Mouse (Mus musculus): ENCODE measurements around the gene Ndufv1. TPM values are rescaled to one million over a fixed set of nuclear protein-coding genes. Genes with fewer than 3 reads are reported as not detected.
"Not testable (repeated sequence)": the region's sequence is repeated elsewhere in the genome, so short reads cannot be mapped to it uniquely, and the experiment has no call there.

The Ndufv1 gene
- polyA plus RNA-seq, 1 experiment from 2014 or later = 188 TPM

DNA sequence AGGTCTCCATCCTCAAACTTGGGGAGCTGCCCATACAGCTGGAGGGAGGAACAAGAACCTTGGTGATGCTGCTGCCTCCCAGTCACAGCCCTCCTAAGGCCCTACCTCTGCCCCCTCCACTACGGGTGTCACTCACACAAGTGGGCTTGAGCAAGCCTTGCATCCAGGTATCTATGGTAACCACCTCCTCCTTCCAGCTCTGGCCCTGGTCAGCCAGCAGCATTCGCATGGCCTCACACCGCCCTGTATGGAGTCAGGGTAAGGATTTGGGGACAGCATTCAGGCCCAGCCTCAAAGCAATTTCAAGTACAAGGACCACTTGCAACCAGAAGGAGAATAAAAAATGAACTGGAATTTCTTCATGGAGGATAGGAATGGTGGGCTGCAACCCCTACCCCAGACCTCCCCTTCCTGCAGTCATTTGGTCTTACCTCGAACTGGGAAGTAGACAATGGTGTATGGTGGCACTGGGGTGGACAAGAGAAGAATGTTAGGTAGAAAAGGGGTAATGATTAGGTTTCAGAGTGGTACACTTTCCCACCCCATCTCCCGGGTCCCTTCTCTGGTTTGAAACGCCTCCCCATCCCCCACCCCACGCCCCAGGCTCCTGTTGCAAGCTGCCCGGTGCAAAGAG is 24.7 kb upstream of the Ndufv1 start:
- Histone ChIP-seq H3K36me3 (peaks cover 12% of the 10 kb centered on the region), H3K4me1 (peaks cover 27% of the 10 kb centered on the region), H3K27ac (replicated peaks) (peak overlapping the region; percentile 93), H3K4me3 (peak overlapping the region; percentile 78)
- WGBS = 27% methylated on average over 7 of the region's 8 CpGs
- peak; percentile 27 for DNase-seq (ENCODE audit: low spot score)
- H3K9me3 ChIP-seq (replicated peaks); H3K27me3 ChIP-seq (ENCODE audit: low read depth, poor library complexity, severe bottlenecking): not testable (repeated sequence)

DNA sequence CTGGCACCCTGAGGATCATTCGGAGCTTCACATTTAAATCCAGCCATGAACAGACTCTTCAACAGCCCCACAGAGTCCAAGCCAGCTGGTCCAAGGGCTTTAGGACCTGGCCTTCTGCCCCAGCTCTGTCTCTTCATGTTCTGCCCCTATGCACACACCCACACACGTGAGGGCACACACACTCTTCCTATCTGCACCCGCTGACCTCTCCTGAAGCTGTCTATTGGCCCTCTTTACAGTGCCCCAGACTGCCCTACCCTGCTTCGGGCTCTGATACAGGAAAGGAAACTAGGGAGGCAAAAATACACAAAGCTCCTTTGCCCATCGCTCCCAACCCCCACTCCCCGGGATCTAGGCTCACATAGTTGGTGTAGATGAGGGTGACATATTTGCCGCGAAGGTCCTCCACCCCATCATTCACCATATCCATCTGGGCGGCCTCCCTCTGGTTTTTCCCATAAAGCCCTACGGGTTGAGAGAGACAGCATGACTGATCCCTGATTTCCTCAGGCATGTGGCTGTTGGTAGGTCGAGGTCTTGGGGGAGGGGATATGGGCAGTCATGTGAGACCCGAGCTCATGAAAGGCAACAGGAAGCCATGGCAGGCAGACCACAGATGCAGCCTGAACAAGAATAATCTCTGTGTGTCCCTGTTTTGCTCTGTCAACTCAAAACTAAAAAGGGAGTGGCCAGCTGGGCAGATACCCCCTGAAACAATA is 23.9 kb upstream of the Ndufv1 start:
- Histone ChIP-seq H3K27ac (replicated peaks) (no peak overlapping the region), H3K4me3 (peak overlapping the region; percentile 23)

DNA sequence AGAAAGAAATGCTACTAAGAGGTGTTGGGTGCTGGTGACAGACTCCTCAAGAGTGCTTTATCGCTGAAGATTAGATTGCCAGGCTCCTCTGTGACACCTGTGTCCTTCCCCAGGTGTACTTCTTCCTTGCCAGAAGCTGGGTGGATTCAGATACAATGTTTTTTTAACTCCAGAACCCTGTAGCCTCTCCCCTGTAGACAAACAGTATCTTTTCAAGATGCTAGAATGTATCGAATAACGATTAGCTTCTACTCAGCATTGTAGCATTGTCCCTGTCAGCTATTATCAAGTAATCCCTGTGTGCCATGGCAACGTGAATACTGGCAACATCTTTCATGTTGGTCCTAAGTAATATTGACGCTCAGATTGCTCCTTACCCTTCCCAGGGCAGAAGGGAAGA is 21.1 kb upstream of the Ndufv1 start:
- Histone ChIP-seq H3K27me3 (ENCODE audit: low read depth, poor library complexity, severe bottlenecking) (no peaks in the 10 kb centered on the region), H3K27ac (replicated peaks) (no peak overlapping the region), H3K36me3 (peaks cover 12% of the 10 kb centered on the region), H3K9me3 (replicated peaks) (no peaks in the 10 kb centered on the region), H3K4me1 (peaks cover 27% of the 10 kb centered on the region), H3K4me3 (no peak overlapping the region)
- 63% methylated on average over 5 of the region's 5 CpGs for WGBS
- DNase-seq (ENCODE audit: low spot score) = no peak

More for the DNA sequence above, 23.9 kb upstream of the Ndufv1 start:
- WGBS = 78% methylated on average over 12 of the region's 12 CpGs
- H3K36me3 ChIP-seq = peaks cover 12% of the 10 kb centered on the region
- no peaks in the 10 kb centered on the region for H3K27me3 ChIP-seq (ENCODE audit: low read depth, poor library complexity, severe bottlenecking)
- DNase-seq (ENCODE audit: low spot score) = no peak
- no peaks in the 10 kb centered on the region for H3K9me3 ChIP-seq (replicated peaks)
- peaks cover 27% of the 10 kb centered on the region for H3K4me1 ChIP-seq

DNA sequence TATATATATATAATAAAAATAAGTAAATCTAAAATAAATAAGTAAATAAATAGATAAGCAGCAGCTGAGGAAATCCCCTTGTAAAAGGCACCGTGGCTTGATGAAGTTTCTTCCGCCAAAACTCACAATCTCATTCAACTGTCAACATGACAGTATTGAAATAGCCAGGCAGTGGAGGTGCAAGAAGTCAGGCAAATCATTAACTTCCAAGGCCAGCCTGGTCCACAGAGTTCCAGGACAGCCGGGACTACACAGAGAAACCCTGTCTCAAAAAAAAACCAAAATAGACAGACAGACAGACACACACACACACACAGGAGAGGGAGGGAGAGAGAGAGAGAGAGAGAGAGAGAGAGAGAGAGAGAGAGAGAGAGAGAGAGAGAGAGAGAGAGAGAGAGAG is 20.7 kb upstream of the Ndufv1 start:
- H3K4me3 ChIP-seq = no peak overlapping the region
- peaks cover 25% of the 10 kb centered on the region for H3K4me1 ChIP-seq
- H3K36me3 ChIP-seq = peaks cover 12% of the 10 kb centered on the region
- H3K27ac ChIP-seq (replicated peaks) = no peak overlapping the region
- WGBS = 92% methylated on average over 3 of the region's 3 CpGs
- DNase-seq (ENCODE audit: low spot score) = no peak
- no peaks in the 10 kb centered on the region for H3K9me3 ChIP-seq (replicated peaks)
- H3K27me3 ChIP-seq (ENCODE audit: low read depth, poor library complexity, severe bottlenecking) = no peaks in the 10 kb centered on the region

DNA sequence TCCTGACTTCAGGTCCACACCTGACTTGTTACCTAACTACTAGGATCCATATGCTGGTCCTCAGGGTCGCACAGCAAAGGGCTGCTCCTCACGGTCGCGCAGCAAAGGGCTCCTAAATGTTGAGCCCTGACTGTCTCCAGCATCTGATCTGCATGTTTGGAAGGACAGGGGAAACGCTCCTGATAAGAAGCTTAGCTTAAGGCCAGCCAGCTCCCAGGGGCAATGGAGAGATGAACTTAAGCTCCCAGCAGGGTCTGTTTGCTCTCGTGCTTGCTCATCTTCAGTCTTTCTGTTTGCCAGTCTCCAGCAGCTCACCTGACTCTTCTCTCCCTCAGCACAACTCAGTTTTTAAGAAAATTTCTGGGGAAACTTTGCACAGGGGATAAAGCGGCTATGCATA is 20.1 kb upstream of the Ndufv1 start:
- H3K27me3 ChIP-seq (ENCODE audit: low read depth, poor library complexity, severe bottlenecking) = no peaks in the 10 kb centered on the region
- H3K9me3 ChIP-seq (replicated peaks) = 0 out of 2 replicates have a peak, but pooled peaks cover 5% of the 10 kb centered on the region
- DNase-seq (ENCODE audit: low spot score) = no peak
- 47% methylated on average over 7 of the region's 7 CpGs for WGBS
- no peak overlapping the region for H3K27ac ChIP-seq (replicated peaks)
- H3K4me3 ChIP-seq = no peak overlapping the region
- peaks cover 19% of the 10 kb centered on the region for H3K4me1 ChIP-seq
- peaks cover 12% of the 10 kb centered on the region for H3K36me3 ChIP-seq

DNA sequence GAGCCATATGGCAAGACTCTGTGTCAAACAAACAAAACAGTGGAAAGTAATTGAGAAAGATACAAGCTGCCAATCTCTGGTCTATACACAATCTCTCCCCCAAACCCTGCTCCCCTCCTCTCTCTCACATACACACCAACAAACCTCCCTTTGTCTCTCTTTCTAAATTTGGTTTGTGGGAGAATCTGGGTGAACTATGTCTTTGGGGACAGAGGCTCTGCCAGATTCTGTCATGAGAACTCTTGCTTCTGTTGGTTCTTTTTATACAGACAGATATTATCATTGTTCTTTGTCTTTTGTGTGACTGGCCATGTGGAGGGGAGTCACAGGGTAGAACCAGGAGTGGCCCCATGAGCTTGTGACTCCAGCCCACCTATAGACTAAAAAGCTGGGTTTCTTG is 15.0 kb upstream of the Ndufv1 start:
- peaks cover 6% of the 10 kb centered on the region for H3K4me1 ChIP-seq
- H3K4me3 ChIP-seq = no peak overlapping the region
- H3K9me3 ChIP-seq (replicated peaks) = peaks cover 20% of the 10 kb centered on the region; the same call in 1 of the 2 replicates
- H3K27me3 ChIP-seq (ENCODE audit: low read depth, poor library complexity, severe bottlenecking) = no peaks in the 10 kb centered on the region
- no peak overlapping the region for H3K27ac ChIP-seq (replicated peaks)
- no peaks in the 10 kb centered on the region for H3K36me3 ChIP-seq
- DNase-seq (ENCODE audit: low spot score) = no peak

DNA sequence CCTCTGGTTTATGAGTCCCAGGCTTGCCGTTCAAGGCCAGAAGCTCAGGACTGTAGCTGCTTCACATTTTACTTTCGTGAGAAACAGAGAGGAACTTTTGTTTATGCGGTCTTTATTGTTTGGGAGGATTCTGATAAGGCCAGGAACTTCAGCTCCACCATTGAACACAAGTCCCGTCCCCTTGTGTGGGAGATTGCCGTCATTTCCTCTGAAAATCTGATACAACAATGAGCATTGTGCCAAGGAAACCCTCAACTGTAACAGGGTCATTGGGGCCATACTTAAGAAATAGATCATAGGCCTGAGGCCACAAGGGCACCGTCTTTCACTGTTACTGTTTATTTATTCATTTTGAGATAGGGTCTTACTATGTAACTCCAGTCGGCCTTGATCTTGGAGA is 10.6 kb upstream of the Ndufv1 start:
- 87% methylated on average over 7 of the region's 7 CpGs for WGBS
- Histone ChIP-seq H3K27ac (replicated peaks) (no peak overlapping the region), H3K4me1 (peaks cover 10% of the 10 kb centered on the region), H3K27me3 (ENCODE audit: low read depth, poor library complexity, severe bottlenecking) (no peaks in the 10 kb centered on the region), H3K4me3 (no peak overlapping the region), H3K36me3 (no peaks in the 10 kb centered on the region), H3K9me3 (replicated peaks) (peaks cover 20% of the 10 kb centered on the region; the same call in 1 of the 2 replicates)
- no peak for DNase-seq (ENCODE audit: low spot score)

DNA sequence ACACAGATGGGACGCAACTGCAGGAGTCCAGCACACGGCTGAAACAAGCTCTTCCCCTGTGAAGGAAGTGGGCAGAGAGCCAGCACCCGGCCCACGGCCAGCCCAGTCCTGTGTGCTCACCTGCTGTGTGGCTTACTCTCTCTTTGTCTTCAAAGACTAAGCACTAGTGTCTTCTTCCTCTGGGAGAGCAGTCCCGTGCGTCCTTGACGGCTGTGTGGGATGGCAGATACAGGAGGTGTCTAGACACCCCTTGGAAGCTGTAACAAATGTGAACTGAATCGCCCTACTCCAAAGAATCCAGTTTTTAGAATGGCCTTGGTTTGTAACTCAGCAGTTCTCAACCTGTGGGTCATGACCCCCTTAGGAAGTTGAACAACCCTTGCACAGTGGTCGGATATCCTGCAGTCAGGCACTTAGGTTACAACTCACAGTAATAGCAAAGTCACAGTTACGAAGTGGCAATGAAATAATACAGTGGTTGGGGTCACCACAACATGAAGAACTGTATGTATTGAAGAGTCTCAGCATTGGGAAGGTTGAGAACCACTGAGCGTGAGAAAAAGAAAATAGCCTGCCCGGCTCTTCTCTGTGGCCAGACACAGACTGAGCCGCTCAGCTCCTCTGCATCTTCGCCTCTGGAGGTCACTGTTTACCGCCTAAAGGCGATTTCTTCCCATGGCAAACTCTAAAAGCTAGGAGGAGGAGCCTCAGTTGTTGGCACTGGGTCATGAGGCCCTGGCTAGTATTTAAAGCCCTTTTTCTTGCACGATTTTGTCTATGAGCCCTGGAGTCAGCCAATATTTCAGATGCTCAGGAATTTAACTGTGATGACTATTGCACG is 6.4 kb upstream of the Ndufv1 start:
- Histone ChIP-seq H3K4me1 (peaks cover 4% of the 10 kb centered on the region; the same call in 1 of the 2 replicates), H3K27ac (replicated peaks) (no peak overlapping the region)
- WGBS = 39% methylated on average over 18 of the region's 18 CpGs

DNA sequence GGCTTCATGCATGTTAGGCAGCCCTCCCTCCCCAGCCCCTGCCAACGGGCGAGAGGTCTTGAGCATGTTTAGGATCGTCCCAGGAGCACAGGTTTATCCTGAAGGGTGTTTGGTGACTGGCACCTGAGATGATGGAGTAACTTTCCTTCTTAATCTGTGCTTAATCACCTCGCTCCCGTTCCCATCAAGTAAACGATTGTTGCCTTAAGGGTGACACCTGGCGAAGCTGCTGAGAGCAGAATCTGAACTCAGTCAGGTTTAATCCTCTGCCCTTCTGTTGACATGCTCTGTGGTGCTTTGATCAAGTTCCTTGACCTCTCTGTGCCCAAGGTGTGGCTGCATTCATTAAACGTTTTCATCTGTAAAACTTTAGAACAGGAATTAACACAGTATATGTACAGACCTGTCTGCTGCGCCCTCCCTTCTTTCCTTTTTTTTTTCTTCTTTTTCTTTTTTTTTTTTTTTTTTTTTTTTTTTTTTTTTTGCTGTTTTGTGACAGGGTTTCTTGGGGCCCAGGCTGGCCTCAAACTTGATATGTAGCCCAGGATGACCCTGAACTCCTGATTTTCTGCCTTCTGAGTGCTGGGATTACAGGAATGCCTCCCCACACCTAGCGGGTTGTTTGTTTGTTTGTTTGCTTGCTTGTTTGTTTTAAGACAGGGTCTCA is 5.4 kb upstream of the Ndufv1 start:
- no peak for DNase-seq (ENCODE audit: low spot score)
- WGBS = 60% methylated on average over 10 of the region's 10 CpGs
- H3K36me3 ChIP-seq = no peaks in the 10 kb centered on the region
- H3K27me3 ChIP-seq (ENCODE audit: low read depth, poor library complexity, severe bottlenecking) = no peaks in the 10 kb centered on the region
- no peaks in the 10 kb centered on the region for H3K9me3 ChIP-seq (replicated peaks)
- no peak overlapping the region for H3K27ac ChIP-seq (replicated peaks)
- no peak overlapping the region for H3K4me3 ChIP-seq
- peaks cover 11% of the 10 kb centered on the region; the same call in 1 of the 2 replicates for H3K4me1 ChIP-seq

More for the DNA sequence above, 6.4 kb upstream of the Ndufv1 start:
- no peaks in the 10 kb centered on the region for H3K36me3 ChIP-seq
- H3K27me3 ChIP-seq (ENCODE audit: low read depth, poor library complexity, severe bottlenecking) = no peaks in the 10 kb centered on the region
- H3K4me3 ChIP-seq = no peak overlapping the region
- peak; percentile 60 for DNase-seq (ENCODE audit: low spot score)
- H3K9me3 ChIP-seq (replicated peaks) = no peaks in the 10 kb centered on the region

DNA sequence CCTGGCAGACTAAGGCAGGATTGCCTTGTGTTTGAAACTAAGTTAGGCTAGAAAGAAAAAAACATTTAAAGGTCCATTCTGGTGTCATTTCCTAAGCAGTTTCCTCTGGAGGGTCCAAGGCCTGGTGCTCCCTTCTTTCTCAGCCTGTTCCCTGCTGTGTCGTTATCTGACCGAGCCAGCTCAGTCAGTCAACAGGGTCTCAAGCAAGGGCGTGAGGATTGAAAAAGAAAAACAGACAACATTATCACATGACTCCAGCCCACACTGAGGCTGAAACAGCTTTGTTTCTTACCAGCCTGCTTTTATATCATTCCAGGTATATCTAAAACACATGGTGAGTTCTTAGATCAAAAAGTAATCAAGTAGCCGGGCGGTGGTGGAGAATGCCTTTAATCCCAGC is 3.0 kb upstream of the Ndufv1 start:
- 64% methylated on average over 5 of the region's 5 CpGs for WGBS
- no peak for DNase-seq (ENCODE audit: low spot score)
- Histone ChIP-seq H3K4me3 (no peak overlapping the region), H3K4me1 (peaks cover 25% of the 10 kb centered on the region), H3K27ac (replicated peaks) (no peak overlapping the region), H3K9me3 (replicated peaks) (no peaks in the 10 kb centered on the region), H3K27me3 (ENCODE audit: low read depth, poor library complexity, severe bottlenecking) (no peaks in the 10 kb centered on the region), H3K36me3 (peaks cover 5% of the 10 kb centered on the region; the same call in 1 of the 2 replicates)

DNA sequence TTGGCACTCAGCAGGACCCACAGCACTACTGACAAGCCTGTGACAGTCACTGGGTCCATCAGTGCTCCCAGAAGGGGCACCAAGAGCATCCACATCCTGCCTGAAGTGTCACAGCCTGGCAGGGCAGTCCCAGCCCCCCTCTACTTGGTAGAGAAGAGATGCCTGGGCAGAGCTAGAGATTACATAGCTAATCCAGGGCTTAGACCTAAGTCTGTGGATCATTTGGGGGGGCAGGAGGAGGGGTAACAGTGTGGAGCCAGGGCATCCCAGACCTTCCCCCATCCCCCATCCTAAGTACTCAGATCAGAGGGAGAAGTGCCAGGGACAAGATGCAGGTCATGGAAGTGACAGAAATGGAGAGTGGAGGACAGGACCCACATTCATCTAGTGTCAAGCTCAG is 2.2 kb upstream of the Ndufv1 start:
- no peak for DNase-seq (ENCODE audit: low spot score)
- no peaks in the 10 kb centered on the region for H3K9me3 ChIP-seq (replicated peaks)
- no peaks in the 10 kb centered on the region for H3K27me3 ChIP-seq (ENCODE audit: low read depth, poor library complexity, severe bottlenecking)
- H3K4me3 ChIP-seq = no peak overlapping the region
- H3K4me1 ChIP-seq = peaks cover 25% of the 10 kb centered on the region
- H3K36me3 ChIP-seq = peaks cover 14% of the 10 kb centered on the region
- H3K27ac ChIP-seq (replicated peaks) = no peak overlapping the region

DNA sequence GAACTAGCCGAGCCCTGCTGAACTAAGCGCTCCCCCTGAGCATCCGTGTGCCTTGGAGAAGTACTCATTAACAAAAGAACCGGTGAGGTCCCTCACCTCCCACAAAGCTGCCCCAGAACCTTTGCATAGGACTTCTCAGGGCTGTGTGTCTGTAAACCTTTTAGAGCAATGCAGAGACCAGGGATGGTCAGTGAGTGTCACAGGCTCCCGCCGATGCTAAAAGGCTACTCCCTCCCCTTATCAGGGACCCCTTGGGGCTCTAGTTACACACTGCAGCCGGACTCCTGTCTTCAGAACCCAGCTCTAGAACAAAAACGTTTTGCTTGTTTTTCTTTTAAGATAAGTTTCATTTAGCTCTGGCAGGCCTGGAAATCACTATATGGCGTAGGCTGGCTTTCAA is 460 bp upstream of the Ndufv1 start:
- Histone ChIP-seq H3K4me1 (peaks cover 21% of the 10 kb centered on the region), H3K4me3 (peak overlapping the region; percentile 94), H3K27ac (replicated peaks) (peak overlapping the region; percentile 71), H3K36me3 (peaks cover 31% of the 10 kb centered on the region), H3K27me3 (ENCODE audit: low read depth, poor library complexity, severe bottlenecking) (no peaks in the 10 kb centered on the region), H3K9me3 (replicated peaks) (no peaks in the 10 kb centered on the region)
- WGBS = 22% methylated on average over 9 of the region's 9 CpGs
- DNase-seq (ENCODE audit: low spot score) = no peak

All from midbrain, embryonic 10.5 days (tissue).